Mouse (Mus musculus) liver, adult 2 months (tissue): ENCODE measurements around the gene Rnf121. TPM values are rescaled to one million over a fixed set of nuclear protein-coding genes. Genes with fewer than 3 reads are reported as not detected.

ENCODE experiments used
- DNase-seq: peaks from one replicate; pipeline ENCODE4 v3.0.0-alpha.2; 2011; ENCODE audit warnings: low read depth, low spot score; ENCODE audit errors: extremely low read depth
- H3K27ac ChIP-seq: fragments of 200-500 bp; replicated peaks from 2 replicates; pipeline ENCODE4 v1.5.1; 2012; ENCODE audit warnings: low read depth, mild to moderate bottlenecking, control low read depth, inconsistent platforms, low read length; ENCODE audit not compliant: insufficient read depth
- H3K27me3 ChIP-seq: fragments of 200-500 bp; 2 replicates; pipeline ENCODE4 v1.6.1; 2012; ENCODE audit warnings: mild to moderate bottlenecking, moderate library complexity, low read length, inconsistent platforms; ENCODE audit not compliant: control insufficient read depth, insufficient read depth
- H3K36me3 ChIP-seq: fragments of 200-500 bp; 2 replicates; pipeline ENCODE4 v1.6.1; 2012; ENCODE audit warnings: low read length, inconsistent platforms; ENCODE audit not compliant: control insufficient read depth, insufficient read depth
- H3K4me1 ChIP-seq: fragments of 200-500 bp; 2 replicates; pipeline ENCODE4 v1.6.1; 2011; ENCODE audit warnings: low read length; ENCODE audit not compliant: control insufficient read depth, insufficient read depth
- H3K4me3 ChIP-seq: fragments of 200-500 bp; 2 replicates; pipeline ENCODE4 v1.5.1; 2011; ENCODE audit warnings: low read depth, mild to moderate bottlenecking, control low read depth, low read length, moderate library complexity; ENCODE audit not compliant: insufficient read depth
- H3K79me2 ChIP-seq: fragments of 200-500 bp; 2 replicates; pipeline ENCODE4 v1.6.1; 2012; ENCODE audit warnings: inconsistent platforms, mild to moderate bottlenecking, low read length, moderate library complexity; ENCODE audit not compliant: control insufficient read depth, insufficient read depth
- H3K9ac ChIP-seq: fragments of 200-500 bp; 2 replicates; pipeline ENCODE4 v1.6.1; 2012; ENCODE audit warnings: low read depth, mild to moderate bottlenecking, control low read depth, inconsistent platforms, low read length
- CTCF ChIP-seq: fragments of 200-500 bp; IDR thresholded peaks from 2 replicates; pipeline ENCODE4 v1.5.1; 2011; ENCODE audit warnings: low read depth, low read length, control low read depth
- POLR2A ChIP-seq: fragments of 200-500 bp; IDR thresholded peaks from 2 replicates; pipeline ENCODE4 v1.6.1; 2011; ENCODE audit warnings: low read length, control low read depth; ENCODE audit not compliant: insufficient read depth; ENCODE audit errors: extremely low read depth
- WGBS: fragments of 180-500 bp; shearing (Covaris S2); methylation state at CpG from one replicate; pipeline ENCODE4 v1.1.7; 2018; 5-methylcytosine and 5-hydroxymethylcytosine counted together
- polyA plus RNA-seq: library from polyadenylated mRNA; depleted of rRNA; stranded (reverse); fragments of >200 nt; gene quantifications from 2 replicates; pipeline ENCODE4 v1.2.3, GENCODE M21; 2012
- total RNA-seq: library from RNA; depleted of rRNA; stranded (reverse); fragments of >200 nt; gene quantifications from 2 replicates; pipeline ENCODE4 v1.2.3, GENCODE M21; 2014

Rnf121 gene
- total and polyA plus RNA-seq, 2 experiments = 17.1 to 18.3 TPM

GRCm38 (mm10) chr7:102018590-102018989 is 46.7 kb downstream of the Rnf121 start, which contains the start of gene Il18bp:
Il18bp (minus strand) TSS chr7:102018690.
- no peak for DNase-seq
- peaks cover 16% of the 10 kb centered on the region for H3K36me3 ChIP-seq
- peak within 1 kb of the TSS; percentile 44 for H3K4me3 ChIP-seq
- TF ChIP-seq POLR2A (no peak), CTCF (no peak)
- 87% methylated on average over 3 of the region's 3 CpGs for WGBS
- no peaks in the 10 kb centered on the region for H3K27me3 ChIP-seq
- peaks cover 17% of the 10 kb centered on the region for H3K4me1 ChIP-seq
- H3K79me2 ChIP-seq = no peaks in the 10 kb centered on the region
- H3K9ac ChIP-seq = peak within 1 kb of the TSS; percentile 66
- H3K27ac ChIP-seq = peak within 1 kb of the TSS; percentile 79

GRCm38 (mm10) chr7:102018034-102018433 is 47.2 kb downstream of the Rnf121 start:
- peak; percentile 55 for DNase-seq
- 18% methylated on average over 7 of the region's 7 CpGs for WGBS
- no peaks in the 10 kb centered on the region for H3K79me2 ChIP-seq
- peak overlapping the region; percentile 44; the same call in 1 of the 2 replicates for H3K4me3 ChIP-seq
- H3K27ac ChIP-seq = peak overlapping the region; percentile 79
- peaks cover 20% of the 10 kb centered on the region for H3K36me3 ChIP-seq
- H3K4me1 ChIP-seq = peaks cover 17% of the 10 kb centered on the region
- TF ChIP-seq CTCF (no peak), POLR2A (no peak)
- H3K27me3 ChIP-seq = no peaks in the 10 kb centered on the region
- peak overlapping the region; percentile 66 for H3K9ac ChIP-seq

GRCm38 (mm10) chr7:102017452-102017851 is 47.8 kb downstream of the Rnf121 start:
- Histone ChIP-seq H3K4me3 (peak overlapping the region; percentile 44), H3K36me3 (peaks cover 25% of the 10 kb centered on the region), H3K79me2 (no peaks in the 10 kb centered on the region), H3K27me3 (no peaks in the 10 kb centered on the region), H3K4me1 (peaks cover 17% of the 10 kb centered on the region), H3K27ac (peak overlapping the region; percentile 79), H3K9ac (peak overlapping the region; percentile 66)
- no peak for TF ChIP-seq POLR2A
- no peak for TF ChIP-seq CTCF
- DNase-seq = peak; percentile 75
- 1% methylated on average over 5 of the region's 5 CpGs for WGBS

GRCm38 (mm10) chr7:102016936-102017335 is 48.3 kb downstream of the Rnf121 start:
- H3K79me2 ChIP-seq = no peaks in the 10 kb centered on the region
- peak overlapping the region; percentile 44 for H3K4me3 ChIP-seq
- peak overlapping the region; percentile 79 for H3K27ac ChIP-seq
- H3K36me3 ChIP-seq = peaks cover 31% of the 10 kb centered on the region
- WGBS = 44% methylated on average over 4 of the region's 4 CpGs
- peak overlapping the region; percentile 54 for H3K9ac ChIP-seq
- DNase-seq = no peak
- H3K4me1 ChIP-seq = peaks cover 17% of the 10 kb centered on the region
- no peak for TF ChIP-seq CTCF
- TF ChIP-seq POLR2A = no peak
- no peaks in the 10 kb centered on the region for H3K27me3 ChIP-seq

GRCm38 (mm10) chr7:102014995-102015394 is 50.3 kb downstream of the Rnf121 start:
- Histone ChIP-seq H3K9ac (no peak overlapping the region), H3K36me3 (peaks cover 40% of the 10 kb centered on the region), H3K4me1 (peaks cover 17% of the 10 kb centered on the region), H3K4me3 (no peak overlapping the region), H3K27ac (no peak overlapping the region), H3K79me2 (no peaks in the 10 kb centered on the region), H3K27me3 (no peaks in the 10 kb centered on the region)
- DNase-seq = no peak
- TF ChIP-seq CTCF (no peak), POLR2A (no peak)
- 94% methylated on average over 2 of the region's 2 CpGs for WGBS

- DNase-seq = no peak
- Histone ChIP-seq H3K36me3 (peaks cover 49% of the 10 kb centered on the region), H3K79me2 (no peaks in the 10 kb centered on the region), H3K4me1 (peaks cover 14% of the 10 kb centered on the region), H3K4me3 (no peak overlapping the region), H3K27ac (no peak overlapping the region), H3K27me3 (no peaks in the 10 kb centered on the region), H3K9ac (no peak overlapping the region)
- no peak for TF ChIP-seq POLR2A
- no peak for TF ChIP-seq CTCF
- WGBS = 91% methylated on average over 8 of the region's 8 CpGs
These were observed 51.9 kb downstream of the Rnf121 start for GRCm38 (mm10) chr7:102013416-102013815.
